Mouse (Mus musculus) neutrophil, adult 5-6 weeks (primary cell): ENCODE data around the gene Noc2l. TPM values are rescaled to one million over a fixed set of nuclear protein-coding genes. Genes with fewer than 3 reads are reported as not detected.

ENCODE experiments used
- ATAC-seq: fragments of 151-379, 151-347 bp; 2 replicates; pipeline ENCODE4 v1.8.0; 2017; ENCODE audit warnings: mild to moderate bottlenecking, moderate TSS enrichment; ENCODE audit not compliant: insufficient number of reproducible peaks, poor library complexity, low FRiP score, severe bottlenecking; ENCODE audit errors: extremely low read depth
- total RNA-seq: library from RNA; stranded (forward); fragments of 200-1000 nt; gene quantifications from 2 replicates; pipeline ENCODE4 v1.2.3, GENCODE M21; 2017

The Noc2l gene
- total RNA-seq, 1 experiment from 2014 or later: 58.7 TPM

- no peak for ATAC-seq
These were observed 17.2 kb downstream of the Noc2l start for GRCm38 (mm10) chr4:156253043-156253442.

DNA sequence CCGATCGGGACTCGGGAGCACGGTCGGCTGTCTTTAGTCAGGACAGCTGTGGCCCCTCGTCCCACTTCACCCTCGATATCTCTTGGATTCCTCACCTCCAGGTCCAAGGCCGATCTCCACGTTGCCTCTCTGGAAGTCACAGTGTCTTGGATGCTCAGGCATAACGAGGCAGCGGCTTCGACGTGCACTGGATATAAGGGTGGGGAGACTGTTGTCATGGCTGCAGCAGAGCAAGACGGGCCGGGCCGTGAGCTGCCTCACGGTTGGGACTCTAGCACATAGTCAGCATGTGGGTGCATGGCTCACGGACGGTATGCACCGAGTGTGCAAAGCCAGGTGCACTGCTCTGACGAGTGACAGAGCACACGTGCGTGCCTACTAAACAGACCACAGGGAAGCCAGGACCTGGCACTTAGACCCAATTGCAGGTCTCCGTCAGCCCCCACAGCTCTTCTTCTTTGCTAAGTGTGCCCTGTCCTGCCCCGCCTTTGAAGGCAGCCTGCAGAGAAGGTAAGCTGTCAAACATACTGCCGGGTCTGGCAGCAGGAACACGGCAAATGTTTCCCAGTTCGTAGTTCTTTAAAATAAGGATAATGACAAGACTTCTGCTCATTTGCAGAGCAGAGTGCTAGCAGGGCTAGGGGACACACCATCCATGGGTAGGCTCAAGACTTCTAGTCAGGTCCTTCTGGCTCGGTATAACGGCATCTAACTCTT, 18.7 kb downstream of the Noc2l start:
- no peak for ATAC-seq

DNA sequence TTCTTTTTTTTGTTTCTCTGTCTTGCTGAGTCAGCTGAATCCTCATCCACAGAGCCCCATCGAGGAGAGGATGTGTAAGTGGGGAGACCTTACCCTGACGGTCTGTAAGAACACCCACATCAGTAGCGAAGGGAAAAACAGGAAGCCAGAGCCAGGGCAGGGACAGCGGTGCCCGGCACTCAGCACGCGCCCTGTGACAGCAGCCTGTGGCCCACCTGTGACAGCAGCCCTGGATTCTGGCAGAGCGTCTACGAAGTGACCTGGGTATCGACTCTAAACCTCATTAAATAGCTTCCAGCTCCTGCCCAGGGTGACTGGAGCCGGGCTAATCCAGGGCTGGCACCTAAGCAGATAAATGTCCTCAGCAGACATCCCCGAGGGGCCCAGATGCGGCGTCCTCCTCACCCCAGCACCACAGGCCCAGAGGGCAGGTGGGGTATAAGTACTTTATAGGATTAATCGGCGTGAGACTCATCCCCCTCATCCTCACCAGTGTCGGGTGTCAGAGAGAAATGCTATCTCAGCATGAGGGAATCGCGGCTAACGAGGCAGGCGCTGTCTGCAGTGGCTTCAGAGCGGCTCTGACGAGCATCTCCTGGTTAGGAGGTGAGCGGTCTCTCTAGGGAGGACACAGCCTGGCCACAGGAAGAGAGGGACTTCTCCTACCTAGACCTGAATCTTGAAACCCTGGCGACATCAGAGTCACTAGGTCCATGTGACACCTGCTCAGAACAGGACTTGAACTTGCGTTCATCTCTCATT, 19.4 kb downstream of the Noc2l start, which contains the start of gene Samd11:
TSS of gene Samd11 (minus strand) at position 580 of the 762 bp plus-strand sequence.
- peak; percentile 52 for ATAC-seq

Other genes starting within 250 kb of the Noc2l start
- gene B3galt6, start 243.4 kb upstream of the Noc2l start, total RNA-seq: 2.9 and 3.7 TPM in 2 replicates
- gene Sdf4, start 243.1 kb upstream of the Noc2l start, total RNA-seq: 213 and 229 TPM in 2 replicates
- gene Tnfrsf4, start 222.2 kb upstream of the Noc2l start, total RNA-seq: 2.6 and 7.6 TPM in 2 replicates
- 18.5 and 22.1 TPM in 2 replicates for gene Tnfrsf18, start 209.8 kb upstream of the Noc2l start, total RNA-seq
- not detected in 2 replicates for gene Ttll10, start 176.6 kb upstream of the Noc2l start, total RNA-seq
- 32.6 and 33.3 TPM in 2 replicates for gene 9430015G10Rik, start 126.0 kb upstream of the Noc2l start, total RNA-seq
- 0.25 and 0.58 TPM in 2 replicates for gene Rnf223, start 105.5 kb upstream of the Noc2l start, total RNA-seq
- 7.9 and 9.8 TPM in 2 replicates for gene Agrn, start 38.5 kb upstream of the Noc2l start, total RNA-seq
- 30.3 and 40.1 TPM in 2 replicates for gene Isg15, start 35.2 kb upstream of the Noc2l start, total RNA-seq
- gene AW011738, start 32.7 kb upstream of the Noc2l start, total RNA-seq: 17.6 and 20.4 TPM in 2 replicates
- gene Perm1, start 20.1 kb upstream of the Noc2l start, total RNA-seq: 1.4 and 1.7 TPM in 2 replicates
- 22.8 and 23.6 TPM in 2 replicates for gene Plekhn1, start 1.2 kb upstream of the Noc2l start, total RNA-seq
- gene Samd11, start 19.6 kb downstream of the Noc2l start, total RNA-seq: 0.37 TPM in 1 of 2 replicates, not detected in the other
- gene Vmn2r-ps159, start 95.1 kb downstream of the Noc2l start, total RNA-seq: not detected in 2 replicates